Mouse (Mus musculus) bone marrow macrophage, adult 2 months (primary cell): ENCODE data around the gene Ahdc1. TPM values are rescaled to one million over a fixed set of nuclear protein-coding genes. Genes with fewer than 3 reads are reported as not detected.

ENCODE experiments used
- H3K27ac ChIP-seq: 2 replicates; pipeline ENCODE4 v1.5.1; 2012; ENCODE audit warnings: low read depth, low read length; ENCODE audit not compliant: insufficient read depth
- H3K4me1 ChIP-seq: 2 replicates; pipeline ENCODE4 v1.6.1; 2012; ENCODE audit warnings: low read length; ENCODE audit not compliant: control insufficient read depth, insufficient read depth
- H3K4me3 ChIP-seq: 2 replicates; pipeline ENCODE4 v1.5.1; 2012; ENCODE audit warnings: mild to moderate bottlenecking, low read length, moderate library complexity; ENCODE audit not compliant: insufficient read depth
- CTCF ChIP-seq: IDR thresholded peaks from 2 replicates; pipeline ENCODE4 v1.5.1; 2012; ENCODE audit warnings: low read depth, mild to moderate bottlenecking, low read length, moderate library complexity
- POLR2A ChIP-seq: IDR thresholded peaks from 2 replicates; pipeline ENCODE4 v1.6.1; 2012; ENCODE audit warnings: mild to moderate bottlenecking, low read depth, low read length, borderline replicate concordance
- polyA plus RNA-seq: library from polyadenylated mRNA; stranded (reverse); fragments of >200 nt; gene quantifications from 2 replicates; pipeline ENCODE4 v1.2.4, GENCODE M21; 2012; ENCODE audit not compliant: missing spikeins, insufficient read depth, insufficient read length

The Ahdc1 gene
- polyA plus RNA-seq = 5.5 and 8.7 TPM in 2 replicates

- H3K4me1 ChIP-seq = 0 out of 2 replicates have a peak, but pooled peaks cover 3% of the 10 kb centered on the region
- H3K4me3 ChIP-seq = peak within 1 kb of the TSS; percentile 72
- H3K27ac ChIP-seq = no peak within 1 kb of the TSS
- TF ChIP-seq POLR2A (no peak), CTCF (no peak)
Measured at GRCm38 (mm10) chr4:133011028-133011820, at the start of gene Ahdc1. Ahdc1 (plus strand) TSS chr4:133011260.

- H3K27ac ChIP-seq = peak overlapping the region; percentile 87
- H3K4me3 ChIP-seq = no peak overlapping the region
- TF ChIP-seq POLR2A (no peak), CTCF (no peak)
- peaks cover 49% of the 10 kb centered on the region for H3K4me1 ChIP-seq
Measured at GRCm38 (mm10) chr4:132961866-132962265, 49.2 kb upstream of the Ahdc1 start.

- Histone ChIP-seq H3K4me1 (peaks cover 49% of the 10 kb centered on the region), H3K27ac (peak overlapping the region; percentile 87), H3K4me3 (no peak overlapping the region)
- no peak for TF ChIP-seq POLR2A
Measured at GRCm38 (mm10) chr4:132962628-132963027, 48.4 kb upstream of the Ahdc1 start.

DNA sequence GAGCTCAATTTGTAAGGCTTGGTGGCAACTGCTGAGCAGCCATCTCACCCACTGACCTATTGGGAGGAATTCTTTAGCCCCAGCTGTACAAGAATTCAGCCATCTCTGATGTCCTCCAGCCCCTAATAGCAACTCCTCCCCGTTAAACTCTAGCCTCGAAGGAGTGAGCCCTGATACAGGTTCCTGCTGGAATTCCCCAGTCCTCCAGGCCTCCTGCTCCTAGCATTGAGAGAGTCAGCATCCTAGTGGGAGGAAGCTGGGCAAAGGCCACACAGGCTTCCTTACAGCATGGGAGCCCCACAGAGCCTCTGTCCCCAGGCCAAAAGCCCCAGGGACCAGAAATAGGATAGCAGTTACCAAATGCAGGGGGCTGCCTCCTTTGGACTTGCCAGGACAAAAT, 47.6 kb upstream of the Ahdc1 start:
- peak overlapping the region; percentile 39 for H3K27ac ChIP-seq
- H3K4me1 ChIP-seq = peaks cover 53% of the 10 kb centered on the region
- no peak for TF ChIP-seq CTCF
- no peak for TF ChIP-seq POLR2A
- no peak overlapping the region for H3K4me3 ChIP-seq

DNA sequence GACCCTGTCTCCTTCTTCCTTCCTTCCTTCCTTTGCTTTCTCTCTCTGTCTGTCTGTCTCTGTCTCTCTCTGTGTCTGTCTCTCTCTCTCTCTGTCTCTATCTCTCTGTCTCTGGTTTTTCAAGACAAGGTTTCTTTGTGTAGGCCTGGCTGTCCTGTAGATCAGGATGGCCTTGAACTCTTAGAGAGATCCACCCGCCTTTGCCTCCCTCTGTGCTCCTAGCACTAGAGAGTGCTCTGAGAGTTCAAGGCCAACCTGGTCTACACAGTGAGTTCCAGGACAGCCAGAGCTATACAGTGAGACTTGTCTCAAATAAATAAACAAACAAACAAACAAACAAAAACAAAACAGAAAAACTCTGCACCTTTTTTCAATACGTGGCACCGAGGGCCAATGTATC, 47.0 kb upstream of the Ahdc1 start:
- TF ChIP-seq CTCF (no peak), POLR2A (no peak)
- H3K27ac ChIP-seq = no peak overlapping the region
- H3K4me3 ChIP-seq = no peak overlapping the region
- H3K4me1 ChIP-seq = peaks cover 52% of the 10 kb centered on the region

GRCm38 (mm10) chr4:132964473-132964872, 46.6 kb upstream of the Ahdc1 start:
- peaks cover 51% of the 10 kb centered on the region for H3K4me1 ChIP-seq
- H3K27ac ChIP-seq = no peak overlapping the region
- no peak for TF ChIP-seq CTCF
- TF ChIP-seq POLR2A = no peak
- no peak overlapping the region for H3K4me3 ChIP-seq

DNA sequence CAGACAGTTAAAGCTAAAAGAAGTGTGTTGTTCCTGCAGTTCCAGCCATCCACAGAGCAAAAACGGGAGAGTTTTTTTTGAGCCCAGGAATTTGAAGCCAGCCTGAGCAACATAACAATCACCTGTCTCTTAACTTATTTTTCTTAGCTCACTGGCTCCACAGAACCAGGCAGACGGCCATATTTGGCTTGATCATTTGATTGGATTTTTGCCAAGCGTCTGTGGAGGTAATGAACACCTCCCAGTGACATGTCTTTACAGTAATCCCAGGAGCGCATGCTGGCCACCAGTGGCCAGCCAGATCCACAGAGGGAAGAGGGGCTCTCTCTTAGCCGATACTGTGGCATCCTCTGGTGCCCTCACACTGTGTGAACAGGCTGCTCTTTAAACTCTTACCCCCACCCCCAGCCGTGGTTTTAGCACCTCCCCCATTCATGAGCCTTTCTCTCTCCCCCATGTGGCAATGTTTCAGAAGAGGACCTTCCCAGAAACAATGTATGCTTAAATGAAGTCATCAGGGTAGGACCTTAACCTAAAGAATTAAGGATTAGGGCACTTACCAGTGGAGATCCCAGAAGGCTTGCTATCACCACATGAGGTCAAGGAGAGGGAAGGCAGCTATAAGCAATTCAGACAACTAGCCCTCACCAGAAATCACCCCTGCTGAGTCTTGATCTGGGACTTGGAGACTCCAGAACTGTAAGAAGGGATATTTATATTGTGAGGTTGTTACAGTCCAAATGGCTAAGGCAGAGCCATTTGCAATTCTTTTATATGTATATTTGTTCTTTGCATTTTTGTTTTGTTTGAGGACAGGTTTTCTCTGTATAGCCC, 42.7 kb upstream of the Ahdc1 start:
- Histone ChIP-seq H3K4me1 (peaks cover 38% of the 10 kb centered on the region), H3K4me3 (no peak overlapping the region), H3K27ac (no peak overlapping the region)
- TF ChIP-seq POLR2A = no peak
- no peak for TF ChIP-seq CTCF

- no peak for TF ChIP-seq POLR2A
- Histone ChIP-seq H3K4me1 (peaks cover 48% of the 10 kb centered on the region), H3K4me3 (no peak overlapping the region), H3K27ac (peak overlapping the region; percentile 48)
Measured at GRCm38 (mm10) chr4:132971601-132972000, 39.5 kb upstream of the Ahdc1 start.

DNA sequence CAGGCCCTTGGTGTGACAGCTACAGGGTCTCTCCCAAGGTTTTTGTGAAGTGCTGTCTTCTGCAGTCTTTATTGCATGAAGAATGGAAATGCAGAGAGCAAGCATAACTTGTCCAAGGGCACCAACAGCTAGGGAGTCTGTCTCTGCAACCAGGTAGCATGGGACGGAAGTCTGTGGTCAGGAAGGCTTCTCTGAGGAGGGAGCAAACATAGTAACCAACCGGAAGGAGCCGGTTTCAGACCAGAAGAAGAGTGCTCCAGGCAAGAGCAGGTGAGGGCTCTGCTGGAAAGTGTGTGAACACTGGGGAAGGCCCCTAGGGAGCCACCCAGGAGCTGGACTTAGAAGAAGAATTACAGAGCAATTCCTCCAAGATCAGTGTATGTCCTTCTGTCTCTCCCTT, 39.0 kb upstream of the Ahdc1 start:
- Histone ChIP-seq H3K4me1 (peaks cover 53% of the 10 kb centered on the region), H3K4me3 (no peak overlapping the region), H3K27ac (peak overlapping the region; percentile 14; the same call in 1 of the 2 replicates)
- TF ChIP-seq POLR2A (no peak), CTCF (no peak)

DNA sequence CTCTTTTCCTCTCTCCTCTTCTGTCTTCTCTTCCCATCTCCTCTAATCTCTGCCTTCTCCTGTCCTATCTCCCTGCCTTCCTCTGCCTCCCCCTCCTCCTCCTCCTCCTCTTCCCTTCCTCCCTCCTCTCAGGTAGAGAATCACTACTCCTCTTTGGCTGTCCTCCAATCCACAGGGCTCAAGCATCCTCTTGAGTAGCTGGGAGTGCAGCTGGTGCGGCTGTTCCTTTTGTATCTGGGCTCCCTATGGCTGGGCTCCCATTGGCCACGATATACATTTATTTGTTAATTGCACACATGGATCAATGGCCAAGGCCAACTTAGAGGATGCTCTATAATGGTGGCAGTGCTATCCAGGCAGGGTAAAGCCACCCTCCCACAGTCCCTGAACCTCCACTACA, 38.5 kb upstream of the Ahdc1 start:
- Histone ChIP-seq H3K4me1 (peaks cover 58% of the 10 kb centered on the region), H3K27ac (no peak overlapping the region), H3K4me3 (no peak overlapping the region)
- TF ChIP-seq POLR2A = no peak
- TF ChIP-seq CTCF = no peak
